Mouse (Mus musculus): Measurements from ENCODE around the gene Opcml. TPM values are rescaled to one million over a fixed set of nuclear protein-coding genes. Genes with fewer than 3 reads are reported as not detected.
A peak's percentile ranks its signal among the peaks of the same experiment; 100 is the strongest.

Gene Opcml
- total and polyA plus RNA-seq, 2 experiments from 2014 or later: 48.3 to 88.2 TPM

- Histone ChIP-seq H3K36me3 (ENCODE audit: insufficient read depth, low read length) (no peaks in the 10 kb centered on the region), H3K4me3 (ENCODE audit: low read length) (no peak overlapping the region), H3K27ac (no peak overlapping the region), H3K4me1 (ENCODE audit: insufficient read depth, low read length) (0 out of 2 replicates have a peak, but pooled peaks cover 5% of the 10 kb centered on the region), H3K4me2 (ENCODE audit: low read depth, low read length) (no peak overlapping the region), H3K9me3 (ENCODE audit: low read length) (no peaks in the 10 kb centered on the region), H3K9ac (replicated peaks; ENCODE audit: low read length) (no peak overlapping the region), H3K27me3 (ENCODE audit: insufficient read depth, low read length) (no peaks in the 10 kb centered on the region)
- no peak for DNase-seq (ENCODE audit: low spot score)
- no peak for ATAC-seq
- TF ChIP-seq CTCF (IDR thresholded peaks at IDR 0.05; ENCODE audit: low read depth): no peak
- 10% methylated on average over 1 of the region's 1 CpGs for WGBS
Observed at GRCm38 (mm10) chr9:28211877-28212276, 421.3 kb downstream of the Opcml start.

- ATAC-seq (no peak), DNase-seq (ENCODE audit: low spot score) (peak; percentile 10)
- WGBS: 52% methylated on average over 4 of the region's 4 CpGs
- no peaks in the 10 kb centered on the region for H3K27me3 ChIP-seq (ENCODE audit: insufficient read depth, low read length)
- H3K36me3 ChIP-seq (ENCODE audit: insufficient read depth, low read length): no peaks in the 10 kb centered on the region
- no peak overlapping the region for H3K9ac ChIP-seq (replicated peaks; ENCODE audit: low read length)
- no peaks in the 10 kb centered on the region for H3K9me3 ChIP-seq (ENCODE audit: low read length)
- H3K4me2 ChIP-seq (ENCODE audit: low read depth, low read length): no peak overlapping the region
- TF ChIP-seq CTCF (IDR thresholded peaks at IDR 0.05; ENCODE audit: low read depth): no peak
- no peak overlapping the region for H3K27ac ChIP-seq
- 0 out of 2 replicates have a peak, but pooled peaks cover 5% of the 10 kb centered on the region for H3K4me1 ChIP-seq (ENCODE audit: insufficient read depth, low read length)
- H3K4me3 ChIP-seq (ENCODE audit: low read length): no peak overlapping the region
Observed at GRCm38 (mm10) chr9:28213893-28214292, 423.3 kb downstream of the Opcml start.

- ATAC-seq: no peak
- H3K27ac ChIP-seq: no peak overlapping the region
- no peak for DNase-seq (ENCODE audit: low spot score)
- no peak overlapping the region for H3K4me2 ChIP-seq (ENCODE audit: low read depth, low read length)
- H3K4me3 ChIP-seq (ENCODE audit: low read length): no peak overlapping the region
- H3K9me3 ChIP-seq (ENCODE audit: low read length): no peaks in the 10 kb centered on the region
- no peak overlapping the region for H3K9ac ChIP-seq (replicated peaks; ENCODE audit: low read length)
- no peak for TF ChIP-seq CTCF (IDR thresholded peaks at IDR 0.05; ENCODE audit: low read depth)
- no peaks in the 10 kb centered on the region for H3K27me3 ChIP-seq (ENCODE audit: insufficient read depth, low read length)
- 63% methylated on average over 2 of the region's 2 CpGs for WGBS
- 0 out of 2 replicates have a peak, but pooled peaks cover 5% of the 10 kb centered on the region for H3K4me1 ChIP-seq (ENCODE audit: insufficient read depth, low read length)
- H3K36me3 ChIP-seq (ENCODE audit: insufficient read depth, low read length): no peaks in the 10 kb centered on the region
Observed at GRCm38 (mm10) chr9:28218026-28218646, 427.6 kb downstream of the Opcml start.

- ATAC-seq: no peak
- no peaks in the 10 kb centered on the region for H3K27me3 ChIP-seq (ENCODE audit: insufficient read depth, low read length)
- H3K4me1 ChIP-seq (ENCODE audit: insufficient read depth, low read length): 0 out of 2 replicates have a peak, but pooled peaks cover 2% of the 10 kb centered on the region
- H3K9ac ChIP-seq (replicated peaks; ENCODE audit: low read length): no peak overlapping the region
- no peak for TF ChIP-seq CTCF (IDR thresholded peaks at IDR 0.05; ENCODE audit: low read depth)
- H3K4me2 ChIP-seq (ENCODE audit: low read depth, low read length): no peak overlapping the region
- H3K27ac ChIP-seq: no peak overlapping the region
- DNase-seq (ENCODE audit: low spot score): no peak
- H3K4me3 ChIP-seq (ENCODE audit: low read length): no peak overlapping the region
- no peaks in the 10 kb centered on the region for H3K9me3 ChIP-seq (ENCODE audit: low read length)
- WGBS: 68% methylated on average over 2 of the region's 2 CpGs
- no peaks in the 10 kb centered on the region for H3K36me3 ChIP-seq (ENCODE audit: insufficient read depth, low read length)
Observed at GRCm38 (mm10) chr9:28222726-28223125, 432.2 kb downstream of the Opcml start.

- no peak overlapping the region for H3K4me3 ChIP-seq (ENCODE audit: low read length)
- ATAC-seq (no peak), DNase-seq (ENCODE audit: low spot score) (no peak)
- no peaks in the 10 kb centered on the region for H3K9me3 ChIP-seq (ENCODE audit: low read length)
- H3K4me2 ChIP-seq (ENCODE audit: low read depth, low read length): no peak overlapping the region
- H3K27ac ChIP-seq: no peak overlapping the region
- 0 out of 2 replicates have a peak, but pooled peaks cover 2% of the 10 kb centered on the region for H3K4me1 ChIP-seq (ENCODE audit: insufficient read depth, low read length)
- no peaks in the 10 kb centered on the region for H3K27me3 ChIP-seq (ENCODE audit: insufficient read depth, low read length)
- TF ChIP-seq CTCF (IDR thresholded peaks at IDR 0.05; ENCODE audit: low read depth): no peak
- H3K36me3 ChIP-seq (ENCODE audit: insufficient read depth, low read length): no peaks in the 10 kb centered on the region
- no peak overlapping the region for H3K9ac ChIP-seq (replicated peaks; ENCODE audit: low read length)
- 76% methylated on average over 8 of the region's 8 CpGs for WGBS
Observed at GRCm38 (mm10) chr9:28225824-28226569, 435.4 kb downstream of the Opcml start.

GRCm38 (mm10) chr9:28226570-28226951 lies 436.0 kb downstream of the Opcml start:
- H3K9me3 ChIP-seq (ENCODE audit: low read length): no peaks in the 10 kb centered on the region
- WGBS: 82% methylated on average over 5 of the region's 5 CpGs
- no peak overlapping the region for H3K4me2 ChIP-seq (ENCODE audit: low read depth, low read length)
- no peaks in the 10 kb centered on the region for H3K27me3 ChIP-seq (ENCODE audit: insufficient read depth, low read length)
- H3K4me1 ChIP-seq (ENCODE audit: insufficient read depth, low read length): 0 out of 2 replicates have a peak, but pooled peaks cover 2% of the 10 kb centered on the region
- no peak for TF ChIP-seq CTCF (IDR thresholded peaks at IDR 0.05; ENCODE audit: low read depth)
- no peak overlapping the region for H3K9ac ChIP-seq (replicated peaks; ENCODE audit: low read length)
- no peak overlapping the region for H3K27ac ChIP-seq
- DNase-seq (ENCODE audit: low spot score): no peak
- H3K4me3 ChIP-seq (ENCODE audit: low read length): no peak overlapping the region
- H3K36me3 ChIP-seq (ENCODE audit: insufficient read depth, low read length): no peaks in the 10 kb centered on the region
- ATAC-seq: no peak

GRCm38 (mm10) chr9:28238450-28238849 lies 447.9 kb downstream of the Opcml start:
- no peak for TF ChIP-seq CTCF (IDR thresholded peaks at IDR 0.05; ENCODE audit: low read depth)
- Histone ChIP-seq H3K9me3 (ENCODE audit: low read length) (no peaks in the 10 kb centered on the region), H3K4me3 (ENCODE audit: low read length) (no peak overlapping the region), H3K36me3 (ENCODE audit: insufficient read depth, low read length) (no peaks in the 10 kb centered on the region), H3K27ac (no peak overlapping the region), H3K27me3 (ENCODE audit: insufficient read depth, low read length) (no peaks in the 10 kb centered on the region), H3K4me1 (ENCODE audit: insufficient read depth, low read length) (no peaks in the 10 kb centered on the region), H3K9ac (replicated peaks; ENCODE audit: low read length) (no peak overlapping the region), H3K4me2 (ENCODE audit: low read depth, low read length) (no peak overlapping the region)
- DNase-seq (ENCODE audit: low spot score): no peak
- ATAC-seq: no peak
- WGBS: 84% methylated on average over 9 of the region's 9 CpGs
